Mouse (Mus musculus) MEL (cell line): ENCODE results near the gene Pdgfc. TPM values are rescaled to one million over a fixed set of nuclear protein-coding genes. Genes with fewer than 3 reads are reported as not detected.

Source experiments
- DNase-seq: peaks from one replicate; pipeline ENCODE4 v3.0.0; 2011; ENCODE audit warnings: low read depth, low spot score
- H3K27ac ChIP-seq: 2 replicates; pipeline ENCODE4 v1.5.1; 2012; ENCODE audit warnings: low read depth, mild to moderate bottlenecking, control low read depth, low read length, moderate library complexity; ENCODE audit not compliant: control insufficient read depth
- H3K27me3 ChIP-seq, 2 experiments: fragments of 150-350 bp in 1 of 2; sonication (generic) in 1 of 2; 2 replicates each; pipeline ENCODE4 v1.6.1; 2012; ENCODE audit warnings: low read length in 2 of 2, mild to moderate bottlenecking in 2 of 2, improper control_type of control experiment in 1 of 2, moderate library complexity in 1 of 2; ENCODE audit not compliant: insufficient read depth in 2 of 2, control insufficient read depth in 1 of 2
- H3K36me3 ChIP-seq, 2 experiments: 2 replicates each; pipeline ENCODE4 v1.6.1; 2012 to 2014; ENCODE audit warnings: low read length in 2 of 2, improper control_type of control experiment in 1 of 2, inconsistent platforms in 1 of 2, mild to moderate bottlenecking in 1 of 2; ENCODE audit not compliant: insufficient read depth in 2 of 2, control insufficient read depth in 1 of 2
- H3K4me1 ChIP-seq, 2 experiments: fragments of 150-350 bp in 1 of 2; sonication (generic) in 1 of 2; 2 replicates each; pipeline ENCODE4 v1.6.1; 2012; ENCODE audit warnings: low read length in 2 of 2, improper control_type of control experiment in 1 of 2, mild to moderate bottlenecking in 1 of 2; ENCODE audit not compliant: insufficient read depth in 2 of 2, control insufficient read depth in 1 of 2
- H3K4me3 ChIP-seq, 2 experiments: fragments of 150-350 bp in 1 of 2; sonication (generic) in 1 of 2; 2 replicates each; pipeline ENCODE4 v1.5.1; 2012; ENCODE audit warnings: low read depth in 2 of 2, low read length in 2 of 2, mild to moderate bottlenecking in 2 of 2, moderate library complexity in 2 of 2, control low read depth in 1 of 2, improper control_type of control experiment in 1 of 2; ENCODE audit not compliant: control insufficient read depth in 1 of 2, insufficient read depth in 1 of 2
- H3K79me2 ChIP-seq: 2 replicates; pipeline ENCODE4 v1.6.1; 2012; ENCODE audit warnings: mild to moderate bottlenecking, low read length, moderate library complexity; ENCODE audit not compliant: control insufficient read depth, poor library complexity, insufficient read depth
- H3K9ac ChIP-seq: 2 replicates; pipeline ENCODE4 v1.6.1; 2012; ENCODE audit warnings: low read depth, mild to moderate bottlenecking, control low read depth, low read length, moderate library complexity; ENCODE audit not compliant: control insufficient read depth, poor library complexity, severe bottlenecking
- H3K9me3 ChIP-seq: fragments of 150-350 bp; sonication (generic); replicated peaks from 2 replicates; pipeline ENCODE4 v1.6.1; 2012; ENCODE audit warnings: mild to moderate bottlenecking, low read length, improper control_type of control experiment, moderate library complexity; ENCODE audit not compliant: insufficient read depth
- CHD1 ChIP-seq: IDR thresholded peaks from 2 replicates; pipeline ENCODE4 v1.6.1; 2012; ENCODE audit warnings: low read depth, mild to moderate bottlenecking, inconsistent platforms, low read length, improper control_type of control experiment
- CHD2 ChIP-seq: IDR thresholded peaks from 2 replicates; pipeline ENCODE4 v1.6.1; 2011; ENCODE audit warnings: low read length, improper control_type of control experiment
- CTCF ChIP-seq, 3 experiments: IDR thresholded peaks in 2 of 3; conservative IDR thresholded peaks in 1 of 3; 2 replicates each; pipeline ENCODE4 v1.5.1; 2011 to 2012; ENCODE audit warnings: low read length in 3 of 3, low read depth in 2 of 3, mild to moderate bottlenecking in 2 of 3, improper control_type of control experiment in 1 of 3, inconsistent platforms in 1 of 3, mixed read lengths in 1 of 3, moderate library complexity in 1 of 3; ENCODE audit not compliant: control insufficient read depth in 1 of 3, insufficient read depth in 1 of 3, poor library complexity in 1 of 3, severe bottlenecking in 1 of 3
- E2F4 ChIP-seq: IDR thresholded peaks from 2 replicates; pipeline ENCODE4 v1.6.1; 2011; ENCODE audit warnings: low read depth, low read length, improper control_type of control experiment, borderline replicate concordance
- ELF1 ChIP-seq: IDR thresholded peaks from 2 replicates; pipeline ENCODE4 v1.6.1; 2014; ENCODE audit warnings: low read depth, mild to moderate bottlenecking, inconsistent platforms, low read length, improper control_type of control experiment, moderate library complexity
- EP300 ChIP-seq, 2 experiments: IDR thresholded peaks; 2 replicates each; pipeline ENCODE4 v1.6.1; 2011; ENCODE audit warnings: improper control_type of control experiment in 2 of 2, low read length in 2 of 2, low read depth in 1 of 2, mild to moderate bottlenecking in 1 of 2
- GABPA ChIP-seq: IDR thresholded peaks from 2 replicates; pipeline ENCODE4 v1.6.1; 2012; ENCODE audit warnings: low read depth, mild to moderate bottlenecking, inconsistent platforms, low read length, improper control_type of control experiment, moderate library complexity
- JUND ChIP-seq: IDR thresholded peaks from 2 replicates; pipeline ENCODE4 v1.6.1; 2011; ENCODE audit warnings: low read depth, mild to moderate bottlenecking, improper control_type of control experiment, low read length
- MEF2A ChIP-seq: IDR thresholded peaks from 2 replicates; pipeline ENCODE4 v1.6.1; 2014; ENCODE audit warnings: low read depth, mild to moderate bottlenecking, inconsistent platforms, low read length, improper control_type of control experiment; ENCODE audit not compliant: poor library complexity, insufficient replicate concordance, severe bottlenecking; ENCODE audit errors: extremely low read depth
- MXI1 ChIP-seq: IDR thresholded peaks from 2 replicates; pipeline ENCODE4 v1.6.1; 2011; ENCODE audit warnings: mild to moderate bottlenecking, low read depth, low read length, improper control_type of control experiment
- MYB ChIP-seq: IDR thresholded peaks from 2 replicates; pipeline ENCODE4 v1.6.1; 2011; ENCODE audit warnings: mild to moderate bottlenecking, low read depth, low read length, improper control_type of control experiment
- MYC ChIP-seq: IDR thresholded peaks from 2 replicates; pipeline ENCODE4 v1.6.1; 2011; ENCODE audit warnings: low read depth, mild to moderate bottlenecking, low read length, improper control_type of control experiment, moderate library complexity
- NELFE ChIP-seq: IDR thresholded peaks from 2 replicates; pipeline ENCODE4 v1.6.1; 2011; ENCODE audit warnings: low read depth, low read length, improper control_type of control experiment
- POLR2AphosphoS2 ChIP-seq: IDR thresholded peaks from 2 replicates; pipeline ENCODE4 v1.6.1; 2011; ENCODE audit warnings: low read length, improper control_type of control experiment
- RAD21 ChIP-seq: IDR thresholded peaks from 2 replicates; pipeline ENCODE4 v1.6.1; 2011; ENCODE audit warnings: mild to moderate bottlenecking, low read depth, low read length, improper control_type of control experiment
- SIN3A ChIP-seq: IDR thresholded peaks from 2 replicates; pipeline ENCODE4 v1.6.1; 2012; ENCODE audit warnings: low read length, improper control_type of control experiment, inconsistent platforms
- TBP ChIP-seq: IDR thresholded peaks from 2 replicates; pipeline ENCODE4 v1.8.0; 2011; ENCODE audit warnings: low read depth, low read length, improper control_type of control experiment
- TCF12 ChIP-seq: IDR thresholded peaks from 2 replicates; pipeline ENCODE4 v1.6.1; 2014; ENCODE audit warnings: low read depth, mild to moderate bottlenecking, inconsistent platforms, low read length, improper control_type of control experiment, moderate library complexity
- UBTF ChIP-seq: IDR thresholded peaks from 2 replicates; pipeline ENCODE4 v1.6.1; 2012; ENCODE audit warnings: low read depth, mild to moderate bottlenecking, inconsistent platforms, low read length, improper control_type of control experiment, moderate library complexity, borderline replicate concordance; ENCODE audit not compliant: insufficient read depth
- USF1 ChIP-seq: IDR thresholded peaks from 2 replicates; pipeline ENCODE4 v1.6.1; 2014; ENCODE audit warnings: low read depth, mild to moderate bottlenecking, inconsistent platforms, low read length, improper control_type of control experiment, moderate library complexity
- ZC3H11A ChIP-seq: IDR thresholded peaks from 2 replicates; pipeline ENCODE4 v1.6.1; 2012; ENCODE audit warnings: low read depth, mild to moderate bottlenecking, inconsistent platforms, low read length, improper control_type of control experiment
- ZKSCAN1 ChIP-seq: IDR thresholded peaks from 2 replicates; pipeline ENCODE4 v1.6.1; 2012; ENCODE audit warnings: low read depth, mild to moderate bottlenecking, inconsistent platforms, low read length, improper control_type of control experiment, moderate library complexity
- ZNF384 ChIP-seq: IDR thresholded peaks from 2 replicates; pipeline ENCODE4 v1.6.1; 2012; ENCODE audit warnings: low read depth, mild to moderate bottlenecking, inconsistent platforms, low read length, improper control_type of control experiment
- polyA plus RNA-seq, 2 experiments: library from polyadenylated mRNA; stranded (reverse) in 1 of 2; unstranded in 1 of 2; fragments of >175 nt in 1 of 2; fragments of >200 nt in 1 of 2; gene quantifications; 2 replicates each; pipeline versions ENCODE4 v1.2.1 to v1.2.4; 2012; ENCODE audit warnings: low replicate concordance in 2 of 2, low read depth in 1 of 2; ENCODE audit not compliant: insufficient read length in 2 of 2, insufficient read depth in 1 of 2, missing spikeins in 1 of 2
- total RNA-seq: library from RNA; depleted of rRNA; stranded (reverse); fragments of 300-350 nt; gene quantifications from 2 replicates; pipeline ENCODE4 v1.2.3, GENCODE M21; 2012

The Pdgfc gene
- total and polyA plus RNA-seq, 3 experiments = not detected

DNA sequence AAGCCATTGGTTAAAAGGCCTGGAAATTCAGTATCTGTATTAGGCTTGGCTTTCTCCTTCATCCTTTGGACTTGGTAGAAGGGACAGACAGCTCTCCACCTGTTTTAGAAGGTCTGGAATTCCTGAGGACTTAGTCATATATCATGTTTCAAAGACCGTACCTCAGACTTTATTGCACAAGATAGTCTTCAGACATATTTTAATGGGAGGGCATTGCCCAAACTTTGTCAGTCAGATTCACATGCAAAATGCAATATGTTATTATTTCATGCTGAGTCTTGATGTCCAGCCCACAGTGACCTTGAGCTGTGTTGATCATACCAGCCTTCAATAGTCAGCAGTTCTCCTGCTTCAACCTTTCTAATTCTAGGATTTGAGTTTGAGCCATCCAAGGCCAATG lies 64.9 kb downstream of the Pdgfc start:
- H3K27ac ChIP-seq = no peak overlapping the region
- no peak for DNase-seq

GRCm38 (mm10) chr3:81102158-81102876 lies 66.1 kb downstream of the Pdgfc start:
- no peak overlapping the region for H3K9ac ChIP-seq
- TF ChIP-seq TBP (no peak), SIN3A (no peak), POLR2AphosphoS2 (no peak), JUND (no peak), ZC3H11A (no peak), MYB (no peak), CTCF (IDR thresholded peaks at IDR 0.05 in 2 of 3, conservative IDR thresholded peaks at IDR 0.05 in 1 of 3; ENCODE audit: control insufficient read depth in 1 of 3, insufficient read depth in 1 of 3, low read depth in 2 of 3, low read length in 3 of 3, poor library complexity in 1 of 3, severe bottlenecking in 1 of 3) (no peak), ZKSCAN1 (no peak), UBTF (no peak), MEF2A (no peak), ZNF384 (no peak), GABPA (no peak), USF1 (no peak), TCF12 (no peak), E2F4 (no peak), CHD1 (no peak), MYC (no peak), CHD2 (no peak)
- H3K9me3 ChIP-seq = no peaks in the 10 kb centered on the region
- H3K27ac ChIP-seq = no peak overlapping the region
- no peaks in the 10 kb centered on the region for H3K36me3 ChIP-seq
- H3K79me2 ChIP-seq = no peaks in the 10 kb centered on the region
- no peaks in the 10 kb centered on the region for H3K27me3 ChIP-seq
- H3K4me3 ChIP-seq = no peak overlapping the region
- DNase-seq = no peak
- H3K4me1 ChIP-seq = no peaks in the 10 kb centered on the region

More for the DNA sequence above, 64.9 kb downstream of the Pdgfc start:
- Histone ChIP-seq H3K79me2 (no peaks in the 10 kb centered on the region), H3K9ac (no peak overlapping the region), H3K4me3 (no peak overlapping the region), H3K9me3 (no peaks in the 10 kb centered on the region), H3K4me1 (no peaks in the 10 kb centered on the region), H3K27me3 (no peaks in the 10 kb centered on the region), H3K36me3 (no peaks in the 10 kb centered on the region)
- TF ChIP-seq CTCF (IDR thresholded peaks at IDR 0.05 in 2 of 3, conservative IDR thresholded peaks at IDR 0.05 in 1 of 3; ENCODE audit: control insufficient read depth in 1 of 3, insufficient read depth in 1 of 3, low read depth in 2 of 3, low read length in 3 of 3, poor library complexity in 1 of 3, severe bottlenecking in 1 of 3) (no peak), MXI1 (no peak), GABPA (no peak), JUND (no peak), NELFE (no peak), RAD21 (no peak), SIN3A (no peak), EP300 (IDR thresholded peaks at IDR 0.05; ENCODE audit: low read depth in 1 of 2, low read length in 2 of 2) (no peak), ELF1 (no peak), E2F4 (no peak)
